18 mouse cellular contexts compared by ENCODE assay signal in the genomic region with DNA sequence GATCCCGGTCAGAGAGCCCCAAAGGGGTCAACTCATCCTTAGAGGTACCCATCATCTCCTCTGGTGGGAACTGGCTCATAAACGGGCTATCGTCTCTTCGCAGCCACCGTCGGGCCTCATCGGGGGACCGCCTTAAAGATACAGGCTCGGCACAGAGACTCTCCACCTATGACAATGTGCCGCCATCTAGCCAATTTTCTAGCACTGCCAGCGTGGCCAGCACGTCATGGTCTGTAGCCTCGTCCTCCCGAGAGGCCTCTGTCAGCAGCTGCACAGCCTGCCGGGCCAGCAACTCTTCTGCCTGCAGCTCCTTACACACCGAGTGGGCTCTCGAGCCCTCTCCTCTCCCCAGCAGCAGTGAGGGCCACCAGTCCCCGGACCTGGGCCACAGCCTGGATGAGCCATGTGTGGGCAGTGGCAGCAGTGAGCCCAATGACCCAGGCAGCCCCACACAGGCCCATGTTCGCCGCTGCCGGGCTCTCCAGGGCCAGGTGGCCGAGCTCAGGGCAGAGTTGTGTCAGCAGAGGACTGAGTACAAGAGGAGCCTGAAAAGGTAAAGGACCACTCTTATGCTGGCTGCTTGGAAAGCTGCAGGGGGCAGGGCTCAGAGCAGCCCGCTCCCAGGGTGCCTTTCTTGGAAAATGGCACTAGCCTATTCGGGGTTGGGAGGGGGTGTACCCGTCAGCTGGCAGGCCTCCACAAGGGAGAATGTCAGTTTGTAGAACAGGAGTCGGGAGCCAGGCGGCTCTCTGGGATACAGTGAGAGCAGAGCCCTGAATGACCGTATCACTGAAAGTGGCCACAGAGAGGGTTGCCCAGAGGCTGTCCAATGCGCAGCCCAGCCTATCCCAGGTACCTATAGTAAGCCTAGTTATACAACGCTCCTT.
DNase-seq lines count a peak whose midpoint lies in the region; ATAC-seq lines count a peak whose summit lies in the region.
"Had no signal": no experiment of that assay in that cellular context is flagged by ENCODE, and none has a peak within 500 bp of the region (broad histone marks: within the 10 kb centered on the region; RNA-seq: fewer than 3 reads in every experiment).

No protein-coding gene starts in this region.

- peak; percentile 46 for DNase-seq in intestine, embryonic 14.5 days (ENCODE audit: low spot score)
- peak; percentile 2 for DNase-seq in urinary bladder, postnatal 25 days (ENCODE audit: low spot score)
- DNase-seq in urinary bladder, postnatal 10 days (ENCODE audit: low spot score) = no peak
- DNase-seq in limb, embryonic 10.5 days (ENCODE audit: low spot score) = peak; percentile 28
- DNase-seq in heart, adult 9 months (ENCODE audit: low spot score in 2 of 2) = no peak
- DNase-seq in spleen, adult 18-20 months = no peak
- DNase-seq: cerebellum, adult 11 months; heart, postnatal 10 days; kidney, adult 8-10 months; layer of hippocampus, adult 9-11 months; liver, embryonic 13.5 days; right cerebral cortex, postnatal 25 days had no signal

- no peak overlapping the region for H3K27ac ChIP-seq in intestine, embryonic 14.5 days (ENCODE audit: low read depth)
- H3K27ac ChIP-seq in intestine, embryonic 16.5 days (ENCODE audit: low read length) = no peak overlapping the region
- no peak overlapping the region for H3K27ac ChIP-seq in limb, embryonic 10.5 days
- H3K27ac ChIP-seq in neural tube, embryonic 15.5 days (replicated peaks) = no peak overlapping the region
- H3K27ac ChIP-seq: embryonic facial prominence, embryonic 15.5 days; liver, embryonic 13.5 days; midbrain, embryonic 12.5 days had no signal

- no peak overlapping the region for H3K4me3 ChIP-seq in intestine, embryonic 14.5 days (ENCODE audit: low read depth, low read length)
- no peak overlapping the region for H3K4me3 ChIP-seq in intestine, embryonic 16.5 days (ENCODE audit: low read length)
- H3K4me3 ChIP-seq in limb, embryonic 10.5 days = no peak overlapping the region
- no peak overlapping the region for H3K4me3 ChIP-seq in neural tube, embryonic 15.5 days (replicated peaks)
- H3K4me3 ChIP-seq: embryonic facial prominence, embryonic 15.5 days; liver, embryonic 13.5 days; midbrain, embryonic 12.5 days had no signal

- no peaks in the 10 kb centered on the region for H3K9me3 ChIP-seq in intestine, embryonic 14.5 days (ENCODE audit: control insufficient read depth, low read length)
- H3K9me3 ChIP-seq in intestine, embryonic 16.5 days (ENCODE audit: control insufficient read depth, low read length) = no peaks in the 10 kb centered on the region
- no peaks in the 10 kb centered on the region for H3K9me3 ChIP-seq in limb, embryonic 10.5 days (replicated peaks)
- no peaks in the 10 kb centered on the region for H3K9me3 ChIP-seq in neural tube, embryonic 15.5 days (replicated peaks)
- H3K9me3 ChIP-seq: embryonic facial prominence, embryonic 15.5 days; liver, embryonic 13.5 days; midbrain, embryonic 12.5 days had no signal

- WGBS in intestine, embryonic 14.5 days = 83% methylated on average over 30 of the region's 30 CpGs
- 80% methylated on average over 30 of the region's 30 CpGs for WGBS in intestine, embryonic 16.5 days
- 88% methylated on average over 30 of the region's 30 CpGs for WGBS in limb, embryonic 10.5 days
- WGBS in neural tube, embryonic 15.5 days = 61% methylated on average over 30 of the region's 30 CpGs

- ATAC-seq in intestine, embryonic 14.5 days (replicated peaks; ENCODE audit: low FRiP score, low TSS enrichment, low read depth) = no peak
- no peak for ATAC-seq in intestine, embryonic 16.5 days
- no peak for ATAC-seq in neural tube, embryonic 15.5 days (ENCODE audit: low FRiP score)
- ATAC-seq: activated CD4-positive, CD25-positive, alpha-beta regulatory T cell, adult 4 months; lung, postnatal 0 days had no signal

- H3K4me1 ChIP-seq in intestine, embryonic 14.5 days (replicated peaks; ENCODE audit: control insufficient read depth, insufficient read depth, low read length) = peaks cover 3% of the 10 kb centered on the region
- peaks cover 8% of the 10 kb centered on the region for H3K4me1 ChIP-seq in intestine, embryonic 16.5 days (ENCODE audit: control insufficient read depth, insufficient read depth, low read length)
- peaks cover 31% of the 10 kb centered on the region for H3K4me1 ChIP-seq in limb, embryonic 10.5 days
- H3K4me1 ChIP-seq in neural tube, embryonic 15.5 days = peaks cover 29% of the 10 kb centered on the region

- H3K36me3 ChIP-seq in intestine, embryonic 14.5 days (ENCODE audit: control insufficient read depth, insufficient read depth, low read length) = 0 out of 2 replicates have a peak, but pooled peaks cover 4% of the 10 kb centered on the region
- no peaks in the 10 kb centered on the region for H3K36me3 ChIP-seq in intestine, embryonic 16.5 days (ENCODE audit: control insufficient read depth, insufficient read depth, low read length)
- H3K36me3 ChIP-seq in limb, embryonic 10.5 days = no peaks in the 10 kb centered on the region
- H3K36me3 ChIP-seq in neural tube, embryonic 15.5 days = no peaks in the 10 kb centered on the region
- H3K36me3 ChIP-seq: embryonic facial prominence, embryonic 15.5 days; liver, embryonic 13.5 days; midbrain, embryonic 12.5 days had no signal

- H3K27me3 ChIP-seq in intestine, embryonic 14.5 days (replicated peaks; ENCODE audit: control insufficient read depth, insufficient read depth, low read length) = no peaks in the 10 kb centered on the region
- H3K27me3 ChIP-seq in intestine, embryonic 16.5 days (replicated peaks; ENCODE audit: control insufficient read depth, insufficient read depth, low read length) = no peaks in the 10 kb centered on the region
- peaks cover 17% of the 10 kb centered on the region for H3K27me3 ChIP-seq in limb, embryonic 10.5 days (ENCODE audit: low read depth, poor library complexity, severe bottlenecking)
- no peaks in the 10 kb centered on the region for H3K27me3 ChIP-seq in neural tube, embryonic 15.5 days (replicated peaks)
- H3K27me3 ChIP-seq: embryonic facial prominence, embryonic 15.5 days; liver, embryonic 13.5 days; midbrain, embryonic 12.5 days had no signal

- no peak overlapping the region for H3K4me2 ChIP-seq in intestine, embryonic 14.5 days (ENCODE audit: low read length)
- no peak overlapping the region for H3K4me2 ChIP-seq in intestine, embryonic 16.5 days (ENCODE audit: low read depth, low read length)
- H3K4me2 ChIP-seq in neural tube, embryonic 15.5 days = 0 out of 2 replicates have a peak overlapping the region, but pooled peaks have one; percentile 11
- H3K4me2 ChIP-seq: embryonic facial prominence, embryonic 15.5 days; liver, embryonic 13.5 days; midbrain, embryonic 12.5 days had no signal

- H3K9ac ChIP-seq in intestine, embryonic 14.5 days (ENCODE audit: low read length) = no peak overlapping the region
- no peak overlapping the region for H3K9ac ChIP-seq in intestine, embryonic 16.5 days (ENCODE audit: low read depth, low read length)
- no peak overlapping the region for H3K9ac ChIP-seq in neural tube, embryonic 15.5 days (replicated peaks)
- H3K9ac ChIP-seq: embryonic facial prominence, embryonic 15.5 days; liver, embryonic 13.5 days; midbrain, embryonic 12.5 days had no signal

Comparison
In these comparisons a context has a peak if more than half of its experiments do, and no peak if none do; other contexts are left out.
1. DNase-seq: peak in intestine, embryonic 14.5 days (single experiment), urinary bladder, postnatal 25 days (single experiment) and limb, embryonic 10.5 days (single experiment); none in urinary bladder, postnatal 10 days (single experiment), heart, adult 9 months (0 of 2) and spleen, adult 18-20 months (0 of 2).